Mouse (Mus musculus) gastrocnemius, adult 2 months (tissue): ENCODE results near the gene Npas1. TPM values are rescaled to one million over a fixed set of nuclear protein-coding genes. Genes with fewer than 3 reads are reported as not detected.

Experiments used
- DNase-seq: peaks from one replicate; pipeline ENCODE4 v3.0.0; 2022
- H3K27ac ChIP-seq: fragments of 200-600 bp; 2 replicates; pipeline ENCODE4 v1.8.1; 2022; ENCODE audit warnings: mild to moderate bottlenecking
- H3K4me3 ChIP-seq: fragments of 200-600 bp; 2 replicates; pipeline ENCODE4 v1.8.1; 2022; ENCODE audit warnings: mild to moderate bottlenecking, moderate library complexity
- CTCF ChIP-seq: fragments of 200-600 bp; IDR thresholded peaks from 2 replicates; pipeline ENCODE4 v1.8.1; 2022; ENCODE audit warnings: antibody characterized with exemption, mild to moderate bottlenecking, moderate library complexity
- intact Hi-C: fragments of 180-260 bp; cut with DNase I; formaldehyde crosslinking; loops from one replicate; pipeline ENCODE4 v1.15.1; 2025
- total RNA-seq, 2 experiments: library from RNA; stranded (reverse); gene quantifications; 2 replicates each; pipeline ENCODE4 v1.2.3; 2021

The Npas1 gene
- total RNA-seq, 2 experiments from 2014 or later: not detected

- intact Hi-C loops: no loop called here
Measured at GRCm38 (mm10) chr7:16433352-16433971, 44.1 kb downstream of the Npas1 start.

GRCm38 (mm10) chr7:16426129-16426729, 51.3 kb downstream of the Npas1 start:
- intact Hi-C loops: loop anchor here (1.0 to 10.0 kb wide), 2 partner anchors 30 to 51 kb away; no protein-coding TSS in a partner anchor
- H3K4me3 ChIP-seq: no peak overlapping the region
- TF ChIP-seq CTCF: peak; percentile 98
- peak; percentile 92 for DNase-seq
- no peak overlapping the region for H3K27ac ChIP-seq

More at GRCm38 (mm10) chr7:16433352-16433971, 44.1 kb downstream of the Npas1 start:
- H3K27ac ChIP-seq: no peak overlapping the region
- TF ChIP-seq CTCF: no peak
- H3K4me3 ChIP-seq: no peak overlapping the region
- no peak for DNase-seq

GRCm38 (mm10) chr7:16425721-16426120, 51.8 kb downstream of the Npas1 start:
- no peak for TF ChIP-seq CTCF
- intact Hi-C loops: loop anchor here (1.0 to 10.0 kb wide), 2 partner anchors 29 to 51 kb away; no protein-coding TSS in a partner anchor
- Histone ChIP-seq H3K27ac (no peak overlapping the region), H3K4me3 (no peak overlapping the region)
- DNase-seq: no peak

GRCm38 (mm10) chr7:16423731-16424130, 53.8 kb downstream of the Npas1 start:
- no peak for TF ChIP-seq CTCF
- H3K4me3 ChIP-seq: no peak overlapping the region
- intact Hi-C loops: loop anchor here (10.0 kb wide), 1 partner anchor 49 kb away; no protein-coding TSS in a partner anchor
- H3K27ac ChIP-seq: no peak overlapping the region
- DNase-seq: no peak

- no peak for TF ChIP-seq CTCF
- H3K27ac ChIP-seq: no peak overlapping the region
- no peak overlapping the region for H3K4me3 ChIP-seq
- intact Hi-C loops: loop anchor here (10.0 kb wide), 1 partner anchor 48 kb away; no protein-coding TSS in a partner anchor
- no peak for DNase-seq
Measured at GRCm38 (mm10) chr7:16422222-16422856, 55.2 kb downstream of the Npas1 start.

- Histone ChIP-seq H3K27ac (no peak overlapping the region), H3K4me3 (no peak overlapping the region)
- intact Hi-C loops: loop anchor here (10.0 kb wide), 1 partner anchor 46 kb away; no protein-coding TSS in a partner anchor
- DNase-seq: no peak
- TF ChIP-seq CTCF: no peak
Measured at GRCm38 (mm10) chr7:16420493-16421118, 56.9 kb downstream of the Npas1 start.

- intact Hi-C loops: no loop called here
- DNase-seq: no peak
- no peak overlapping the region for H3K27ac ChIP-seq
- no peak for TF ChIP-seq CTCF
- H3K4me3 ChIP-seq: no peak overlapping the region
Measured at GRCm38 (mm10) chr7:16418713-16419112, 58.8 kb downstream of the Npas1 start.

- DNase-seq: peak; percentile 66
- TF ChIP-seq CTCF: no peak
- peak overlapping the region; percentile 13 for H3K4me3 ChIP-seq
- intact Hi-C loops: no loop called here
- H3K27ac ChIP-seq: peak overlapping the region; percentile 84
Measured at GRCm38 (mm10) chr7:16417141-16417771, 60.3 kb downstream of the Npas1 start.

- Histone ChIP-seq H3K27ac (peak overlapping the region; percentile 84), H3K4me3 (no peak overlapping the region)
- no peak for TF ChIP-seq CTCF
- intact Hi-C loops: no loop called here
- no peak for DNase-seq
Measured at GRCm38 (mm10) chr7:16415426-16415825, 62.1 kb downstream of the Npas1 start.

GRCm38 (mm10) chr7:16412930-16413329, 64.6 kb downstream of the Npas1 start:
- intact Hi-C loops: no loop called here
- no peak for DNase-seq
- H3K27ac ChIP-seq: no peak overlapping the region
- no peak overlapping the region for H3K4me3 ChIP-seq
- no peak for TF ChIP-seq CTCF

GRCm38 (mm10) chr7:16412220-16412896, 65.2 kb downstream of the Npas1 start:
- intact Hi-C loops: no loop called here
- no peak overlapping the region for H3K4me3 ChIP-seq
- no peak for DNase-seq
- no peak for TF ChIP-seq CTCF
- H3K27ac ChIP-seq: 0 out of 2 replicates have a peak overlapping the region, but pooled peaks have one; percentile 3

- TF ChIP-seq CTCF: no peak
- no peak for DNase-seq
- Histone ChIP-seq H3K27ac (no peak overlapping the region), H3K4me3 (no peak overlapping the region)
- intact Hi-C loops: no loop called here
Measured at GRCm38 (mm10) chr7:16411100-16411499, 66.4 kb downstream of the Npas1 start.
